In the genomic region with DNA sequence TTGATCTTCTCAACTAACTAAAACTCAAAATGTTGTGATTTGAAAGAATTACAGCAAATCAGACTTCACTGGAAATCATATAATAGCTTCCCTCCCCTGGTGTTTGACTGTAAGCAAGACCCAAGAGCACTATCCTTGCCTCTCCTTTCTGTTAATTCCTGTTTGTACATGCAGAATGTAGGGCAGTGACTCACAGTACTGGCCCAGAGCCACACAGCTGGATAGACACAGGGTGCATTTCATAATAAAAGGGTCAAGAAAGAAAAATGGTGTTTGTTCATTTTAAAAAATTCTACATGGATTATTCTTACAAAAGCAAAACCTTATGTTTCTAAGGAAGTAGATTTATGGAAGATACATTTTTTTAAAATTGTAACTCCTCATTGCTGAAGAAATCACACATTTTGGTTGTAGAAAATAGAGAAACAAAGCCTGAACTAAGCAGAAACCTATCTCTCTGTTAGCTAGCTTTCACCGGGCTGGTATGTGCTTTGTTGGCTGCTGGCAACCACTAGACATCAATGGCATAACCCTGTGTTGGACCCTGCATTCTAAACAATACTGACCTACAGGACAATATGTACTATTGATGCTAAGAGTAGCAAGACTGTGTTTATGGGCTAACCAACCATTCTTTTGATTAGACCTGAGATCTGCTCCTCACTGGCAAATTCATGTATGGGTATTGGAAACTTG, we compare ENCODE assay signal across 8 mouse cellular contexts.
DNase-seq lines count a peak whose midpoint lies in the region; ATAC-seq and TF ChIP-seq lines count a peak whose summit lies in the region.

No protein-coding gene starts in this region.

- no peak overlapping the region for H3K27ac ChIP-seq in forebrain, embryonic 14.5 days (ENCODE audit: low read depth, low read length)
- H3K27ac ChIP-seq in forebrain, postnatal 0 days (ENCODE audit: low read depth, low read length) = no peak overlapping the region

- DNase-seq in forebrain, embryonic 14.5 days (ENCODE audit: low spot score) = peak; percentile 2
- no peak for DNase-seq in forebrain, postnatal 0 days
- peak; percentile 61 for DNase-seq in brain, adult 2 months (ENCODE audit: low read depth, low spot score)
- DNase-seq in heart, postnatal 36 days = peak; percentile 72 to 75
- DNase-seq in lung, postnatal 36 days = peak; percentile 83
- no peak for DNase-seq in c-Kit-positive CD71-positive TER-119-positive erythroid progenitor cells, embryonic 14.5 days (ENCODE audit: low spot score)
- DNase-seq in right cerebral cortex, postnatal 25 days = no peak
- DNase-seq in thymus, postnatal 10 days (ENCODE audit: low spot score in 2 of 2) = no peak

- ATAC-seq in forebrain, embryonic 14.5 days = no peak
- ATAC-seq in forebrain, postnatal 0 days = no peak

- intact Hi-C loops in heart, postnatal 36 days (cut with DNase I) = loop anchor here (5.0 kb wide), 3 partner anchors 165 to 470 kb away; partner anchors contain the start of genes Col3a1 and Gulp1

- H3K4me2 ChIP-seq in forebrain, embryonic 14.5 days (ENCODE audit: low read length) = no peak overlapping the region
- H3K4me2 ChIP-seq in forebrain, postnatal 0 days (ENCODE audit: low read depth) = no peak overlapping the region

- no peaks in the 10 kb centered on the region for H3K9me3 ChIP-seq in forebrain, embryonic 14.5 days (replicated peaks; ENCODE audit: control insufficient read depth, low read length)
- no peaks in the 10 kb centered on the region for H3K9me3 ChIP-seq in forebrain, postnatal 0 days (ENCODE audit: low read length)

- no peaks in the 10 kb centered on the region for H3K4me1 ChIP-seq in forebrain, embryonic 14.5 days (ENCODE audit: control insufficient read depth, insufficient read depth, low read length)
- H3K4me1 ChIP-seq in forebrain, postnatal 0 days (ENCODE audit: insufficient read depth) = no peaks in the 10 kb centered on the region

- H3K4me3 ChIP-seq in forebrain, embryonic 14.5 days (ENCODE audit: low read depth, low read length) = no peak overlapping the region
- no peak overlapping the region for H3K4me3 ChIP-seq in forebrain, postnatal 0 days (ENCODE audit: low read depth, low read length)

- no peak overlapping the region for H3K9ac ChIP-seq in forebrain, embryonic 14.5 days (ENCODE audit: low read length)
- no peak overlapping the region for H3K9ac ChIP-seq in forebrain, postnatal 0 days

- H3K27me3 ChIP-seq in forebrain, embryonic 14.5 days (replicated peaks; ENCODE audit: control insufficient read depth, insufficient read depth, low read length) = no peaks in the 10 kb centered on the region
- no peaks in the 10 kb centered on the region for H3K27me3 ChIP-seq in forebrain, postnatal 0 days (ENCODE audit: insufficient read depth, low read length)

- TF ChIP-seq CTCF in forebrain, postnatal 0 days (IDR thresholded peaks at IDR 0.05; ENCODE audit: low read depth) = no peak

- no peaks in the 10 kb centered on the region for H3K36me3 ChIP-seq in forebrain, embryonic 14.5 days (ENCODE audit: control insufficient read depth, insufficient read depth, low read length)
- H3K36me3 ChIP-seq in forebrain, postnatal 0 days (ENCODE audit: insufficient read depth) = no peaks in the 10 kb centered on the region

- WGBS in forebrain, embryonic 14.5 days = 97% methylated on average over 1 of the region's 1 CpGs
- WGBS in forebrain, postnatal 0 days = 75% methylated on average over 1 of the region's 1 CpGs

Comparison
In these comparisons a context has a peak if more than half of its experiments do, and no peak if none do; other contexts are left out.
1. DNase-seq: peak in forebrain, embryonic 14.5 days (single experiment), brain, adult 2 months (single experiment), heart, postnatal 36 days (2 of 2) and lung, postnatal 36 days (single experiment); none in forebrain, postnatal 0 days (single experiment), c-Kit-positive CD71-positive TER-119-positive erythroid progenitor cells, embryonic 14.5 days (single experiment), right cerebral cortex, postnatal 25 days (single experiment) and thymus, postnatal 10 days (0 of 2).